In the genomic region with DNA sequence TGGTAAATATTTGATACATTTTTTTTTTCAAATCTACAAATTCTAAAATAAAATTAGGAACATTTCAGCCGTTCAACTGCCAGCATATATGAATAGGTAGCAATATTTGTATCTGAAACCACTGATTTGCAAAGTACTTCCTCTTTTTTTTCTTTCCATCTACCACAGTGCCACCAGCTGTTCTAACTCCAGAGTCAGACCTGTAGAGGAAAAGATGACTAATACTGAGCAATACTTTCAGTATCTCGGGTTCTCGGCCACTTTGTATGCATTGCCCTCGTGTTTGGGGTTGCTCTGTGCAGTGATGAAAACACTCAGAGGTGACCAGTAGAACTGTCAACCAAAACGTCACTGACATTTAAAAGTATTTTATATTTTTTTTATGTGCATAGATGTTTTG, we compare ENCODE assay signal across 1 mouse cellular context.
A peak's percentile ranks its signal among the peaks of the same experiment; 100 is the strongest.
TF ChIP-seq lines count a peak whose summit lies in the region.

No protein-coding gene starts in this region.

TF ChIP-seq in MEL, 35 proteins besides CTCF, POLR2A, EP300 and RAD21 (continued from another document):
- TF ChIP-seq MYC (IDR thresholded peaks at IDR 0.05; ENCODE audit: low read depth, low read length) (peak; percentile 70; the same call in 1 of the 2 replicates), MXI1 (IDR thresholded peaks at IDR 0.05; ENCODE audit: low read depth, low read length) (0 out of 2 replicates have a peak, but pooled peaks have one; percentile 44), HCFC1 (IDR thresholded peaks at IDR 0.05; ENCODE audit: low read depth, low read length) (no peak), E2F4 (IDR thresholded peaks at IDR 0.05; ENCODE audit: borderline replicate concordance, low read depth, low read length) (no peak), ELF1 (IDR thresholded peaks at IDR 0.05; ENCODE audit: low read depth, low read length) (no peak), ETS1 (IDR thresholded peaks at IDR 0.05; ENCODE audit: low read depth, low read length) (peak; percentile 99), TCF12 (IDR thresholded peaks at IDR 0.05; ENCODE audit: low read depth, low read length) (peak; percentile 5; the same call in 1 of the 2 replicates), USF2 (IDR thresholded peaks at IDR 0.05; ENCODE audit: borderline replicate concordance in 1 of 2, insufficient read depth in 1 of 2, low read depth in 1 of 2, low read length in 2 of 2) (no peak), GABPA (IDR thresholded peaks at IDR 0.05; ENCODE audit: low read depth, low read length) (no peak), GATA1 (IDR thresholded peaks at IDR 0.05; ENCODE audit: low read depth, low read length) (peak; percentile 27; the same call in 1 of the 2 replicates), ZMIZ1 (IDR thresholded peaks at IDR 0.05; ENCODE audit: low read depth, low read length) (no peak), MAZ (IDR thresholded peaks at IDR 0.05; ENCODE audit: low read depth, low read length) (no peak), JUND (IDR thresholded peaks at IDR 0.05; ENCODE audit: low read depth, low read length) (peak; percentile 52; the same call in 1 of the 2 replicates), BHLHE40 (IDR thresholded peaks at IDR 0.05; ENCODE audit: borderline replicate concordance, low read depth, low read length) (no peak), NRF1 (IDR thresholded peaks at IDR 0.05; ENCODE audit: insufficient read depth, low read depth, low read length, poor library complexity, severe bottlenecking) (no peak), RCOR1 (IDR thresholded peaks at IDR 0.05; ENCODE audit: low read depth, low read length) (peak; percentile 93)
